Mouse (Mus musculus) brain, adult 2 months (tissue): ENCODE data around the gene Fasn.

ENCODE experiments used
- DNase-seq: peaks from one replicate; pipeline ENCODE4 v3.0.0; 2011; ENCODE audit warnings: low read depth, low spot score

The Fasn gene

GRCm38 (mm10) chr11:120761811-120762671, 62.3 kb downstream of the Fasn start:
- DNase-seq, result no peak

- DNase-seq, result no peak
These were observed 64.1 kb downstream of the Fasn start for GRCm38 (mm10) chr11:120760236-120760635.
